In genomic region chr3:152193635-152194097, GRCm38 (mm10) we compare ENCODE assay signal across 8 mouse cellular contexts. TPM values are rescaled to one million over a fixed set of nuclear protein-coding genes. Genes with fewer than 3 reads are reported as not detected.
DNase-seq lines count a peak whose midpoint lies in the region; ATAC-seq and TF ChIP-seq lines count a peak whose summit lies in the region.

No protein-coding gene starts in this region.

- peak overlapping the region; percentile 54 for H3K4me2 ChIP-seq in lung, postnatal 0 days (replicated peaks; ENCODE audit: low read depth, low read length)

- no peaks in the 10 kb centered on the region for H3K9me3 ChIP-seq in MEL (replicated peaks; ENCODE audit: insufficient read depth, low read length)
- no peaks in the 10 kb centered on the region for H3K9me3 ChIP-seq in hindbrain, embryonic 10.5 days
- H3K9me3 ChIP-seq in lung, postnatal 0 days (ENCODE audit: low read length): no peaks in the 10 kb centered on the region

- peak; percentile 82 to 99 for TF ChIP-seq POLR2A in MEL (IDR thresholded peaks at IDR 0.05; ENCODE audit: control insufficient read depth in 1 of 2, insufficient read depth in 1 of 2, low read depth in 1 of 2, low read length in 2 of 2, poor library complexity in 1 of 2)
- TF ChIP-seq POLR2A in cerebellum, adult 2 months (IDR thresholded peaks at IDR 0.05; ENCODE audit: borderline replicate concordance, insufficient read depth, low read length): peak; percentile 88; the same call in 1 of the 2 replicates

- H3K4me1 ChIP-seq in MEL (ENCODE audit: control insufficient read depth in 1 of 2, insufficient read depth in 2 of 2, low read length in 2 of 2): peaks cover 4 to 12% of the 10 kb centered on the region in 2 experiments; a peak in 3 of 4 replicates
- H3K4me1 ChIP-seq in cerebellum, adult 2 months (ENCODE audit: control insufficient read depth, insufficient read depth, low read length): peaks cover 1% of the 10 kb centered on the region; the same call in 1 of the 2 replicates
- H3K4me1 ChIP-seq in hindbrain, embryonic 10.5 days (replicated peaks): peaks cover 16% of the 10 kb centered on the region
- H3K4me1 ChIP-seq in lung, postnatal 0 days (ENCODE audit: insufficient read depth, low read depth, low read length): no peaks in the 10 kb centered on the region

- H3K4me3 ChIP-seq in MEL (ENCODE audit: control insufficient read depth in 1 of 2, insufficient read depth in 1 of 2, low read depth in 2 of 2, low read length in 2 of 2): peak overlapping the region; percentile 79 to 95
- H3K4me3 ChIP-seq in cerebellum, adult 2 months (replicated peaks; ENCODE audit: insufficient read depth, low read depth, low read length): peak overlapping the region; percentile 95
- H3K4me3 ChIP-seq in hindbrain, embryonic 10.5 days: peak overlapping the region; percentile 53
- peak overlapping the region; percentile 63 for H3K4me3 ChIP-seq in lung, postnatal 0 days (ENCODE audit: low read depth, low read length)

- peak; percentile 90 for ATAC-seq in lung, postnatal 0 days

- peak overlapping the region; percentile 95 for H3K9ac ChIP-seq in MEL (ENCODE audit: control insufficient read depth, low read depth, low read length, poor library complexity, severe bottlenecking)
- peak overlapping the region; percentile 74 for H3K9ac ChIP-seq in lung, postnatal 0 days (replicated peaks; ENCODE audit: low read depth)

- WGBS in cerebellum, adult 2 months: under 1% methylated on average over 17 of the region's 17 CpGs
- WGBS in hindbrain, embryonic 10.5 days: 2% methylated on average over 17 of the region's 17 CpGs
- 1% methylated on average over 17 of the region's 17 CpGs for WGBS in lung, postnatal 0 days

- no peak; a peak in 1 of 4 replicates for TF ChIP-seq EP300 in MEL (IDR thresholded peaks at IDR 0.05; ENCODE audit: low read depth in 1 of 2, low read length in 2 of 2)
- peak; percentile 66; the same call in 1 of the 2 replicates for TF ChIP-seq EP300 in lung, postnatal 0 days (IDR thresholded peaks at IDR 0.05)

- peaks cover 34% of the 10 kb centered on the region for H3K79me2 ChIP-seq in MEL (ENCODE audit: control insufficient read depth, insufficient read depth, low read length, poor library complexity)

- H3K27me3 ChIP-seq in MEL (ENCODE audit: control insufficient read depth in 1 of 2, insufficient read depth in 2 of 2, low read length in 2 of 2): no peaks in the 10 kb centered on the region
- no peaks in the 10 kb centered on the region for H3K27me3 ChIP-seq in cerebellum, adult 2 months (ENCODE audit: control insufficient read depth, insufficient read depth, low read length)
- H3K27me3 ChIP-seq in hindbrain, embryonic 10.5 days (ENCODE audit: insufficient read depth, poor library complexity, severe bottlenecking): no peaks in the 10 kb centered on the region
- no peaks in the 10 kb centered on the region for H3K27me3 ChIP-seq in lung, postnatal 0 days (replicated peaks; ENCODE audit: insufficient read depth, low read length)

- peak overlapping the region; percentile 92 for H3K27ac ChIP-seq in MEL (ENCODE audit: control insufficient read depth, low read depth, low read length)
- H3K27ac ChIP-seq in cerebellum, adult 2 months (ENCODE audit: insufficient read depth, low read length): peak overlapping the region; percentile 29; the same call in 1 of the 2 replicates
- H3K27ac ChIP-seq in hindbrain, embryonic 10.5 days: peak overlapping the region; percentile 74
- H3K27ac ChIP-seq in lung, postnatal 0 days (ENCODE audit: low read length): peak overlapping the region; percentile 92

- peaks cover 0 to 30% of the 10 kb centered on the region in 2 experiments; a peak in 2 of 4 replicates for H3K36me3 ChIP-seq in MEL (ENCODE audit: control insufficient read depth in 1 of 2, insufficient read depth in 2 of 2, low read length in 2 of 2)
- H3K36me3 ChIP-seq in hindbrain, embryonic 10.5 days: no peaks in the 10 kb centered on the region
- no peaks in the 10 kb centered on the region for H3K36me3 ChIP-seq in lung, postnatal 0 days (ENCODE audit: insufficient read depth, low read length)

- no peak for TF ChIP-seq RAD21 in MEL (IDR thresholded peaks at IDR 0.05; ENCODE audit: low read depth, low read length)

- DNase-seq in MEL (ENCODE audit: low read depth, low spot score): peak; percentile 98
- DNase-seq in cerebellum, adult 2 months: peak; percentile 84 to 91
- peak; percentile 87 for DNase-seq in forelimb bud, embryonic 11.5 days (ENCODE audit: low read depth, low spot score)
- DNase-seq in hindbrain, embryonic 10.5 days (ENCODE audit: low spot score): peak; percentile 80
- DNase-seq in layer of hippocampus, adult 9-11 months: peak; percentile 92
- peak; percentile 99 for DNase-seq in lung, postnatal 0 days (ENCODE audit: low spot score)
- peak; percentile 67 for DNase-seq in ovary, postnatal 14 days (ENCODE audit: low spot score)
- DNase-seq in thymus, postnatal 14 days: peak; percentile 86

- TF ChIP-seq CTCF in MEL (IDR thresholded peaks at IDR 0.05 in 2 of 3, conservative IDR thresholded peaks at IDR 0.05 in 1 of 3; ENCODE audit: control insufficient read depth in 1 of 3, insufficient read depth in 1 of 3, low read depth in 2 of 3, low read length in 3 of 3, poor library complexity in 1 of 3, severe bottlenecking in 1 of 3): no peak
- TF ChIP-seq CTCF in cerebellum, adult 2 months (IDR thresholded peaks at IDR 0.05; ENCODE audit: borderline replicate concordance, insufficient read depth, low read depth, low read length): no peak
- peak; percentile 36 for TF ChIP-seq CTCF in lung, postnatal 0 days (IDR thresholded peaks at IDR 0.05)

TF ChIP-seq in MEL, 35 proteins besides CTCF, POLR2A, EP300 and RAD21:
- TF ChIP-seq TBP (IDR thresholded peaks at IDR 0.05; ENCODE audit: low read depth, low read length) (peak; percentile 98), MYC (IDR thresholded peaks at IDR 0.05; ENCODE audit: low read depth, low read length) (0 out of 2 replicates have a peak, but pooled peaks have one; percentile 24), HCFC1 (IDR thresholded peaks at IDR 0.05; ENCODE audit: low read depth, low read length) (peak; percentile 80), USF1 (IDR thresholded peaks at IDR 0.05; ENCODE audit: low read depth, low read length) (0 out of 2 replicates have a peak, but pooled peaks have one; percentile 4), ZMIZ1 (IDR thresholded peaks at IDR 0.05; ENCODE audit: low read depth, low read length) (peak; percentile 98), MXI1 (IDR thresholded peaks at IDR 0.05; ENCODE audit: low read depth, low read length) (peak; percentile 78), ETS1 (IDR thresholded peaks at IDR 0.05; ENCODE audit: low read depth, low read length) (peak; percentile 83), POLR2AphosphoS2 (IDR thresholded peaks at IDR 0.05; ENCODE audit: low read length) (peak; percentile 96), TCF12 (IDR thresholded peaks at IDR 0.05; ENCODE audit: low read depth, low read length) (peak; percentile 76), MAX (IDR thresholded peaks at IDR 0.05; ENCODE audit: low read length) (peak; percentile 35; the same call in 1 of the 2 replicates), GATA1 (IDR thresholded peaks at IDR 0.05; ENCODE audit: low read depth, low read length) (peak; percentile 56), NELFE (IDR thresholded peaks at IDR 0.05; ENCODE audit: low read depth, low read length) (peak; percentile 92), ZNF384 (IDR thresholded peaks at IDR 0.05; ENCODE audit: low read depth, low read length) (no peak), POLR2AphosphoS5 (IDR thresholded peaks at IDR 0.05; ENCODE audit: borderline replicate concordance, low read depth, low read length) (peak; percentile 94; the same call in 1 of the 2 replicates), ZKSCAN1 (IDR thresholded peaks at IDR 0.05; ENCODE audit: low read depth, low read length) (no peak), CHD1 (IDR thresholded peaks at IDR 0.05; ENCODE audit: low read depth, low read length) (0 out of 2 replicates have a peak, but pooled peaks have one; percentile 75), ELF1 (IDR thresholded peaks at IDR 0.05; ENCODE audit: low read depth, low read length) (no peak), SIN3A (IDR thresholded peaks at IDR 0.05; ENCODE audit: low read length) (peak; percentile 92), GABPA (IDR thresholded peaks at IDR 0.05; ENCODE audit: low read depth, low read length) (no peak)

RNA-seq across cellular contexts. Expression of gene Dnajb4, which starts 16.4 kb away (rescaled TPM):
- 13.3 and 14.6 TPM in 2 replicates for total RNA-seq in MEL (2012; rRNA removed)
- polyA plus RNA-seq in MEL (2012; ENCODE audit: insufficient read depth in 1 of 2, insufficient read length in 2 of 2, low read depth in 1 of 2, low replicate concordance in 2 of 2, missing spikeins in 1 of 2): 10 to 100 TPM in 1 of 2 experiments, not detected in 1; 10.7 TPM
- 45.2 and 49.1 TPM in 2 replicates for polyA plus RNA-seq in cerebellum, adult 2 months (2012; rRNA removed)
- 19.9 and 21.2 TPM in 2 replicates for polyA plus RNA-seq in hindbrain, embryonic 10.5 days (2016; fragmentation: Nextera tagmentation; extraction: Ambion mirVana)
- polyA plus RNA-seq in lung, postnatal 0 days (2015; fragmentation: Nextera tagmentation; extraction: Ambion mirVana): 54.0 and 58.7 TPM in 2 replicates

RNA-seq across cellular contexts. Expression of gene Fubp1, which starts 16.6 kb away (rescaled TPM):
- 202 and 251 TPM in 2 replicates for total RNA-seq in MEL (2012; rRNA removed)
- polyA plus RNA-seq in MEL (2012; ENCODE audit: insufficient read depth in 1 of 2, insufficient read length in 2 of 2, low read depth in 1 of 2, low replicate concordance in 2 of 2, missing spikeins in 1 of 2): 100 to 1,000 TPM in 1 of 2 experiments, not detected in 1; 196 TPM
- polyA plus RNA-seq in cerebellum, adult 2 months (2012; rRNA removed): 94.5 and 110 TPM in 2 replicates
- polyA plus RNA-seq in hindbrain, embryonic 10.5 days (2016; fragmentation: Nextera tagmentation; extraction: Ambion mirVana): 321 and 408 TPM in 2 replicates
- 74.9 and 95.5 TPM in 2 replicates for polyA plus RNA-seq in lung, postnatal 0 days (2015; fragmentation: Nextera tagmentation; extraction: Ambion mirVana)

RNA-seq across cellular contexts. Expression of gene Gipc2, which starts 27.6 kb away (rescaled TPM):
- 0.27 and 0.62 TPM in 2 replicates for total RNA-seq in MEL (2012; rRNA removed)
- polyA plus RNA-seq in MEL (2012; ENCODE audit: insufficient read depth in 1 of 2, insufficient read length in 2 of 2, low read depth in 1 of 2, low replicate concordance in 2 of 2, missing spikeins in 1 of 2): under 1 TPM in 1 of 2 experiments, not detected in 1; 0.78 TPM
- 9.7 and 10.4 TPM in 2 replicates for polyA plus RNA-seq in cerebellum, adult 2 months (2012; rRNA removed)
- 2.6 and 2.9 TPM in 2 replicates for polyA plus RNA-seq in hindbrain, embryonic 10.5 days (2016; fragmentation: Nextera tagmentation; extraction: Ambion mirVana)
- 86.3 and 107 TPM in 2 replicates for polyA plus RNA-seq in lung, postnatal 0 days (2015; fragmentation: Nextera tagmentation; extraction: Ambion mirVana)

Comparison
In these comparisons a context has a peak if more than half of its experiments do, and no peak if none do; other contexts are left out.
1. Peak in every context shown above with its lines: DNase-seq, ATAC-seq, H3K4me3 ChIP-seq and H3K27ac ChIP-seq.
2. H3K27ac ChIP-seq: peak in every context shown above with its lines; median percentile 92 in MEL; 92 in lung, postnatal 0 days; 74 in hindbrain, embryonic 10.5 days; 29 in cerebellum, adult 2 months.